Mouse (Mus musculus) heart, embryonic 15.5 days (tissue): ENCODE results near the gene Cdca7l. TPM values are rescaled to one million over a fixed set of nuclear protein-coding genes. Genes with fewer than 3 reads are reported as not detected.
"Not testable (repeated sequence)": the region's sequence is repeated elsewhere in the genome, so short reads cannot be mapped to it uniquely, and the experiment has no call there.

Experiments
- ATAC-seq: fragments of 200-750 bp; cut with Nextera tagmentation; replicated peaks from 2 replicates; pipeline ENCODE4 v1.8.0; 2017; ENCODE audit warnings: low read depth, moderate TSS enrichment; ENCODE audit not compliant: insufficient number of reproducible peaks, insufficient read depth, low FRiP score
- H3K27ac ChIP-seq: fragments of 300-500 bp; sonication (generic); 2 replicates; pipeline ENCODE4 v1.5.1; 2015; ENCODE audit warnings: mild to moderate bottlenecking, inconsistent platforms
- H3K27me3 ChIP-seq: fragments of 300-500 bp; sonication (generic); 2 replicates; pipeline ENCODE4 v1.6.1; 2015; ENCODE audit warnings: inconsistent platforms
- H3K36me3 ChIP-seq: fragments of 300-500 bp; sonication (generic); 2 replicates; pipeline ENCODE4 v1.6.1; 2015; ENCODE audit warnings: mild to moderate bottlenecking, inconsistent platforms
- H3K4me1 ChIP-seq: fragments of 300-500 bp; sonication (generic); replicated peaks from 2 replicates; pipeline ENCODE4 v1.6.1; 2015; ENCODE audit warnings: inconsistent platforms
- H3K4me2 ChIP-seq: fragments of 300-500 bp; sonication (generic); 2 replicates; pipeline ENCODE4 v1.6.1; 2015; ENCODE audit warnings: inconsistent platforms, mild to moderate bottlenecking, moderate library complexity
- H3K4me3 ChIP-seq: fragments of 300-500 bp; sonication (generic); 2 replicates; pipeline ENCODE4 v1.5.1; 2015; ENCODE audit warnings: mild to moderate bottlenecking, inconsistent platforms
- H3K9ac ChIP-seq: fragments of 300-500 bp; sonication (generic); 2 replicates; pipeline ENCODE4 v1.6.1; 2015; ENCODE audit warnings: mild to moderate bottlenecking, inconsistent platforms
- H3K9me3 ChIP-seq: fragments of 300-500 bp; sonication (generic); replicated peaks from 2 replicates; pipeline ENCODE4 v1.6.1; 2016; ENCODE audit warnings: inconsistent platforms
- WGBS: fragments of 180-500 bp; shearing (Covaris S2); methylation state at CpG from one replicate; pipeline ENCODE4 v1.1.7; 2015; ENCODE audit warnings: mixed read lengths; 5-methylcytosine and 5-hydroxymethylcytosine counted together
- polyA plus RNA-seq: library from polyadenylated mRNA; unstranded; fragments of >200 nt; fragmentation: Nextera tagmentation; extraction: Ambion mirVana; gene quantifications from 2 replicates; pipeline ENCODE4 v1.2.1, GENCODE M21; 2015

The Cdca7l gene
- polyA plus RNA-seq, 1 experiment from 2014 or later, result 10.0 TPM

DNA sequence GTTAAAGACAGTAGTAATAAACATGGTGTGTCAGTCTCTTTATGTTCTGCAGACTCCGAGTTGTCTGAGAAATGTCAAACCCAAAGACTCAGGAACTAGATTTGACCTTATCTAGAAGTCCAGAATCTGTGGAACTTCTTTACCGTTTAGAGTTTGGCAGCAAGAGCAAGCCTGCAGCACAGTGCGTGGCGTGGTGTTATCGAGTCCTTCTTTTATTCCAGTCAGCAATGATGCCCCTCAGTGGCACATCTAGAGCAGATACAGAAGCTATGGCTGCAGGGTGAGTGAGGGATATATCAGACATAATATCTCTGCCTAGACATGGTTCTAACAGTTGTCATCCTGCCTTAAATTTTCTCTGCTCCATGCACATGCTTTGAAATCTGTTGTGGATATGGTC, 58.6 kb downstream of the Cdca7l start:
- Histone ChIP-seq H3K4me3 (no peak overlapping the region), H3K27ac (no peak overlapping the region), H3K4me1 (no peaks in the 10 kb centered on the region), H3K4me2 (no peak overlapping the region), H3K9ac (no peak overlapping the region), H3K27me3 (no peaks in the 10 kb centered on the region), H3K9me3 (no peaks in the 10 kb centered on the region), H3K36me3 (no peaks in the 10 kb centered on the region)
- WGBS, result 51% methylated on average over 5 of the region's 5 CpGs
- no peak for ATAC-seq

DNA sequence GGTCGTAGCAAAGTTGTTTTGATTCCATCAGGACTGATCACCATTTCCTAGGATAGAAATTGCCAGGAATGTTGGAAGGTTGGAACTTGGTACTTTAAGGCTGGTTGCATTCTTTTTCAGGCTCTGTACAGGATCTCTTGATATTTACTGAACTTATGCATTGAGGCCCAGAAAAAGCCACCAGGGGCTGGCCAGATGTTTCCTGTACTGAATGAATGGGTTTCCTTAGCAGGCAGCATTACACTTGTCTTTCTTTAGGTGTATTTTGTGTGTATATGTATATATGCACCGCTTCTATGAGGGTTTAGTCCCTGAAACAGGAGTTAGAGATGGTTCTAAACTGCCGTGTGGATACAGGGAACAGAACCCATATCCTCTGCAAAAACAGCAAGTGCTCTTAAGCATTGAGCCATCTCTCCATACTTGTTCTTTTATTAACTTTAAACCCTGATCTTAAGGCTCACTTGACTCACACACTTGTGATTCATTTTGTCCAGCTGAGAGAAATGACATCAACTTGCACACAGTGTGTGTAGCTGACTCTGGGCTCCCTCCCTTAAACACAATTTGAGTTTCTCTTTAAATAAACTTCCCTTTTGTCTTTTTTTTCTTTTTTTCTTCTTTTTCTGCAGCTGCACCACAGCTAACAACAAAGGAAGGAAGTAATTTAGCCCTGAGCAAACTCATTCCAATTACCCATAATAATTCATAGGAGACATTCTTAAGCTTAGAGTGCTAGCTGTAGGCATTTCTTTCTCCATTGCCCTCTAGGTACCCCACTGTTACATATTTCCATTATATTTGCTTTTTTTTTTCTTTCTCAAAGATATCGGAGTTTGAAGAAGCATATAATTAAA, 63.8 kb downstream of the Cdca7l start:
- Histone ChIP-seq H3K4me3 (no peak overlapping the region), H3K36me3 (peaks cover 11% of the 10 kb centered on the region; the same call in 1 of the 2 replicates), H3K4me2 (no peak overlapping the region), H3K27ac (peak overlapping the region; percentile 27), H3K9me3 (no peaks in the 10 kb centered on the region), H3K9ac (no peak overlapping the region), H3K4me1 (no peaks in the 10 kb centered on the region), H3K27me3 (no peaks in the 10 kb centered on the region)
- no peak for ATAC-seq
- WGBS, result 76% methylated on average over 4 of the region's 4 CpGs

DNA sequence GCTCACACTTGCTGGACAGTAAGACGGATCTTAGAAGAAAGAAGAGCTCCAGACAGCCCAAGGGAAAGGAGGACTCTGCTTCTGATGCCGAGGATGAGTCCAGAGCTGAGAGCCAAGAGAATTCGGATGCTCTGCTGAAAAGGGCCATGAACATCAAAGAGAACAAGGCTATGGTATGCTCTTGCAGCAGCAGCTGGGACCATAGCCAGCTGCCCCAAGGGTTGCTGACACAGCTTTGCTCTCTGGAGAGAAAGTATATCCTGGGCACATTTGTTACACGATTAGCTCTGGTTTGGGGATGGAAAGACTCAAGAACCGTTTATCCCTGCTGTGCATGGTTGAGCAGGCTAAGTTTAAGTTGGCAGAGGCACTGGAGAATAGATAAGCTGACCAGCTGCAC, 68.2 kb downstream of the Cdca7l start:
- Histone ChIP-seq H3K9me3 (no peaks in the 10 kb centered on the region), H3K4me2 (no peak overlapping the region), H3K36me3 (peaks cover 26% of the 10 kb centered on the region), H3K27me3 (no peaks in the 10 kb centered on the region), H3K9ac (no peak overlapping the region), H3K4me1 (no peaks in the 10 kb centered on the region), H3K4me3 (no peak overlapping the region), H3K27ac (no peak overlapping the region)
- WGBS, result 70% methylated on average over 5 of the region's 5 CpGs
- no peak for ATAC-seq

DNA sequence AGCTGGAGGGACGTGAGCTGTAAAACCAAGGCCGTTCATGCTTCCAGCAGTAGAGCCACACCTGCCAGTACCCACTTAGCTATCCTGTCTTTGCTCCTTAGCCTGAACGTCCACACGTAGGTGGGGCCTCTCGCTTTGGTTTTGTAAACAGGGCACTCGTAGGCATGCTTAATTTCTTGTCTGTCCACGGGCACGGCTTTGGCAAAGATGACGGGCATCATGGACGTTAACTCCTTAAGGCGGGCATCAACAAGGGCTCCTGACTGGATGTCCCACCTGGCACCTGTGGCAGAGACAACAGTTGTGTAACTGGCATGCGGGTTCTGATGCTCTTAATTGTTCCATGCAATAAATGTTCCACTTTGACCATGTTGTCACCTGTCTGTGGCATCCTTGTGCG, 74.3 kb downstream of the Cdca7l start:
- H3K4me2 ChIP-seq, result no peak overlapping the region
- H3K4me3 ChIP-seq, result no peak overlapping the region
- no peak overlapping the region for H3K9ac ChIP-seq
- H3K27me3 ChIP-seq, result no peaks in the 10 kb centered on the region
- no peaks in the 10 kb centered on the region for H3K9me3 ChIP-seq
- H3K36me3 ChIP-seq, result peaks cover 20% of the 10 kb centered on the region
- no peaks in the 10 kb centered on the region for H3K4me1 ChIP-seq
- no peak for ATAC-seq
- H3K27ac ChIP-seq, result no peak overlapping the region
- 91% methylated on average over 13 of the region's 13 CpGs for WGBS

DNA sequence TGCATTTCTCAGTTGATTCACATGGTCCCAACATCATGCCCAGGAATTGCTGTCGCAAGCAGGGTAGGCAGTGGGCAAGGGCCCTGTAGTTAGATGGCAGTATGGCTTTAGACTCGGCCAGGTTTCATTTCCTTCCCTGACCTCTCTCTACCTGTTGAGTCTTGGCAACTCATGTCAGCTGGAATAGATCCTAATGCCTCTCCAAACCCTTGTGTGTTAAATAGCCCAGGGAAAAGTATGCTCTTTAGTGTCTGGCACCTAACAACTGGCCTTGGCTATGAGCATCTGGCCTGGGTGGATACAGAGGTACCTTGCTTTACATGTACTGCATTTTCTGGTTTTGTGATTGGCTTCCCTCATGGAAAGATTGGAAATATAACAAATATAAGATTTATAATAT, 80.5 kb downstream of the Cdca7l start:
- no peak overlapping the region for H3K27ac ChIP-seq
- no peak overlapping the region for H3K4me2 ChIP-seq
- no peaks in the 10 kb centered on the region for H3K36me3 ChIP-seq
- H3K27me3 ChIP-seq, result no peaks in the 10 kb centered on the region
- 85% methylated on average over 2 of the region's 2 CpGs for WGBS
- no peak overlapping the region for H3K9ac ChIP-seq
- ATAC-seq, result no peak
- H3K4me1 ChIP-seq, result no peaks in the 10 kb centered on the region
- no peaks in the 10 kb centered on the region for H3K9me3 ChIP-seq
- no peak overlapping the region for H3K4me3 ChIP-seq

DNA sequence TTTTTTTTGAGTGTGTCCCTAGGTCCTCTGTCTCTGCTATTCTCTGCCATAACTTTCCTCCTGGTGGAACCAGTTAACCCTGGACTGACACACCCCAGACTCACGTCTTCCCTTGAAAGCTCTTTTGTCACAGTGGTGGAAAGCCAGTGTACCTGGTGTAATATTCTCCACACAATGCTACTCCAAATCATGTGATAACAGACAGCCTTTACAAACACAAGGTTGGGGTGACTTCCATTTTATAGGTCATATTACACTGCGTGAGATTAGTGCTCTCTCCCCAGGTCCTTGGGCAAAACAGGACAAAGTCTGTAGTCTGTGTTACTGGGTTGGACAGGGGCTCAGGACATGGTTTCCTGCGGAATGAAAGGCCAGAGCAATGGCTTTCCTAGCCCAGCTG, 83.3 kb downstream of the Cdca7l start:
- no peak overlapping the region for H3K4me3 ChIP-seq
- no peak overlapping the region for H3K4me2 ChIP-seq
- no peaks in the 10 kb centered on the region for H3K4me1 ChIP-seq
- H3K9ac ChIP-seq, result no peak overlapping the region
- 76% methylated on average over 3 of the region's 3 CpGs for WGBS
- no peaks in the 10 kb centered on the region for H3K36me3 ChIP-seq
- H3K27me3 ChIP-seq, result no peaks in the 10 kb centered on the region
- H3K27ac ChIP-seq, result no peak overlapping the region
- ATAC-seq, result no peak
- no peaks in the 10 kb centered on the region for H3K9me3 ChIP-seq

DNA sequence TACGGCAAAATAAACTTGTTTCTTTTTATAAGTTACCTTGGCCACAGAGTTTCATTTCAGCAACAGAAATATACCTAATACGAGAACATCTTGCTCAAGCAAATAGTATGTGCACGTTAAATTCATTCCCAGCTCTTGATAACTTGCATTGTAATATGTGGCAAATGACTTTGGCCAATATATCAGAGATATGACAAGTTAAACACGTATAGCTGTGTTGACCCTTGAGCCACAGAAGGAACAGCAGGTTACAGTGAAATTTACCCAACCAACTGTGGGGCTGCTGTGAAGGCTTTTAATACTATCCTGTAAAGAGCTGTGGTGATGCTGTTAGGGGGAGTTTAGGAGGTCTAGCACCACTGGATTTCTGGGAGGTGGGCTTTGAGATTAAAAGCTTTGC, 96.7 kb downstream of the Cdca7l start:
- 62% methylated on average over 1 of the region's 4 CpGs for WGBS
- not testable (repeated sequence) for H3K4me1 ChIP-seq, H3K4me3 ChIP-seq, H3K4me2 ChIP-seq, H3K36me3 ChIP-seq, H3K27ac ChIP-seq, ATAC-seq, H3K27me3 ChIP-seq, H3K9me3 ChIP-seq, H3K9ac ChIP-seq

DNA sequence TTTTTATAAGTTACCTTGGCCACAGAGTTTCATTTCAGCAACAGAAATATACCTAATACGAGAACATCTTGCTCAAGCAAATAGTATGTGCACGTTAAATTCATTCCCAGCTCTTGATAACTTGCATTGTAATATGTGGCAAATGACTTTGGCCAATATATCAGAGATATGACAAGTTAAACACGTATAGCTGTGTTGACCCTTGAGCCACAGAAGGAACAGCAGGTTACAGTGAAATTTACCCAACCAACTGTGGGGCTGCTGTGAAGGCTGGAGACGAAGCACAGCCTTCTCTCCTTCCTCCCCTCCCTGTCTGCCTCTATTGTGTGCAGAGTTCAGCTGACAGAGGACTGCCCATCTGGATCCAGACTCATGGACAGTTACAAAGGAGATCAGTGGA, 97.3 kb downstream of the Cdca7l start:
- ATAC-seq, H3K4me1 ChIP-seq, H3K9me3 ChIP-seq, H3K4me3 ChIP-seq, H3K27me3 ChIP-seq, H3K9ac ChIP-seq, H3K27ac ChIP-seq, H3K4me2 ChIP-seq, H3K36me3 ChIP-seq: not testable (repeated sequence)
- WGBS, result 63% methylated on average over 2 of the region's 4 CpGs

DNA sequence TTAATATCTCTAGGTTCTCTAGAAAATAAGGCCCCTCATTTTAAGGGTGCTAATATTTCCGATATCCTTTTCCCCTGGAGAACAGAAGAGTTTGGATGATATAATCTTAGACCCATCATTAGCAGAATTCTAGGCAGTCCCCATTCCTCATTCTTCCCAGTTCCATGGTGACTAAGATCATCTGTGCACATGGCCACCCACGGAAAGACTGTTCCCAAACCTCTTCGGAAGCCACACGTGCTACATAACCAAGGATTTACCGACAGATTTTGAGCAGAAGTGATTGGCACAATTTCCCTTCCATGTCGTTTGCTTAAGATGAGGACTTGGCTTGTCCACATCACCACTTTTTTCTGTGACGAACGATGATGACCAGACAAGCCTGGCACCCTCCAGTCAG, 99.6 kb downstream of the Cdca7l start:
- no peak overlapping the region for H3K27ac ChIP-seq
- no peak overlapping the region for H3K4me3 ChIP-seq
- H3K4me1 ChIP-seq, result no peaks in the 10 kb centered on the region
- 82% methylated on average over 8 of the region's 8 CpGs for WGBS
- ATAC-seq, result no peak
- no peak overlapping the region for H3K9ac ChIP-seq
- no peaks in the 10 kb centered on the region for H3K9me3 ChIP-seq
- no peaks in the 10 kb centered on the region for H3K36me3 ChIP-seq
- no peak overlapping the region for H3K4me2 ChIP-seq
- H3K27me3 ChIP-seq, result no peaks in the 10 kb centered on the region

DNA sequence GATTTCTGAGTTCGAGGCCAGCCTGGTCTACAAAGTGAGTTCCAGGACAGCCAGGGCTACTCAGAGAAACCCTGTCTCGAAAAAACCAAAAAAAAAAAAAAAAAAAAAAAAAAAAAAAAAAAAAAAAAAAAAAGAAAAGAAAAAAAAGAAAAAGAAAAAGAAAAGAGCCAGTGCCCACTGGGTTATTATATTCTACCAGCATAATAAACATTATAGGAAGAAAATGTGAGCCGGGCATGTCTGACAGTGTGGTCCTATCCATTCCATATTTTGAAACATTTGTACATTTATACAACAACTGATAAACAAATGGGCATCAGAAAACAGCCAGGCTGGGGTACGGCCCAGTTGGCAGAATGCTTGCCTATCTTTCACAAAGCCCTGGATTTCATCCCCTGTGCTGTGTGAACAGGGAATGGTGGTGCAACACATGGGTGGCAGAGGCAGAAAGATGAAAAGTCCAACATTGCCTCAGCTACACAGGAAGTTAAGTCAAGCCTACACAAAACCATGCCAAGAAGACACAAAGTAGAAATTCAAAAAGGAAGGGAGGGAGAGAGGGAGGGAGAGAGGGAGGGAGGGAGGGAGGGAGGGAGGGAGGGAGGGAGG, 101.2 kb downstream of the Cdca7l start:
- H3K9me3 ChIP-seq, H3K4me3 ChIP-seq, H3K36me3 ChIP-seq, H3K27me3 ChIP-seq, H3K27ac ChIP-seq, H3K4me2 ChIP-seq, ATAC-seq, H3K4me1 ChIP-seq, H3K9ac ChIP-seq: not testable (repeated sequence)
- WGBS, result 78% methylated on average over 4 of the region's 4 CpGs

DNA sequence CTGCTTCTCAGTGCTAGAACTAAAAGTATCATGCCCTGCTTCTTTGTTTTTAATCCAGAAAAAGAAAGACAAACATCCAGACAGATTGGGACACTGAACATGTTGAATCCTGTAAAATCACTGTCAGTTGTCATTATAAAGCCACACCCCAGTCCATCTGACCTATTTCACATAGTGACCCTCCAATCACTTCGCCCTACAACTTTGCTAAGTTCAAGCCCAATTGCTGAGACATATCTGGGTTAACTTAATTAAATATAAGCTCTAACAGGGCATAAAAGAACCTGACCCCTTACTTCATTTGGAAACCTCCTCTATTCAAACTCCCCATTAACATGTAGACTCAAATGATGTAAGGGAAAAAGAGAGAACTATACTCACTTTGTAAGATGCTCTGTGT, 107.3 kb downstream of the Cdca7l start:
- no peaks in the 10 kb centered on the region for H3K4me1 ChIP-seq
- no peak overlapping the region for H3K4me2 ChIP-seq
- H3K27me3 ChIP-seq, result no peaks in the 10 kb centered on the region
- H3K36me3 ChIP-seq, result no peaks in the 10 kb centered on the region
- H3K9me3 ChIP-seq, result no peaks in the 10 kb centered on the region
- ATAC-seq, result no peak
- H3K27ac ChIP-seq, result no peak overlapping the region
- 73% methylated on average over 1 of the region's 1 CpGs for WGBS
- H3K9ac ChIP-seq, result no peak overlapping the region
- H3K4me3 ChIP-seq, result no peak overlapping the region
